Mouse (Mus musculus): ENCODE results near the gene Ticrr. TPM values are rescaled to one million over a fixed set of nuclear protein-coding genes. Genes with fewer than 3 reads are reported as not detected.

The Ticrr gene
- polyA plus RNA-seq (2012; rRNA removed), result 4.1 and 4.8 TPM in 2 replicates

GRCm38 (mm10) chr7:79659578-79660290 lies at the start of gene Ticrr:
Gene Ticrr (plus strand): TSS chr7:79660196.

GRCm38 (mm10) chr7:79617418-79617817 lies 42.6 kb upstream of the Ticrr start, which contains the start of gene Rhcg:
Gene Rhcg (minus strand): TSS chr7:79617657.

GRCm38 (mm10) chr7:79715187-79715981 lies 55.4 kb downstream of the Ticrr start, which contains the start of gene Kif7:
Gene Kif7 (minus strand): TSS chr7:79715720.

GRCm38 (mm10) chr7:79732622-79733021 lies 72.6 kb downstream of the Ticrr start, which contains the start of gene Plin1:
Gene Plin1 (minus strand): TSS chr7:79732903.

GRCm38 (mm10) chr7:79742659-79743536 lies 82.9 kb downstream of the Ticrr start, which contains the start of the genes Pex11a and Wdr93:
Gene Pex11a (minus strand): TSS chr7:79743131.
Gene Wdr93 (plus strand): TSS chr7:79743163.

Other genes starting within 250 kb of the Ticrr start
- 50.3 and 54.1 TPM in 2 replicates for gene Polg, start 193.8 kb upstream of the Ticrr start, polyA plus RNA-seq (2012; rRNA removed)
- 3.4 and 3.7 TPM in 2 replicates for gene Rhcg, start 42.5 kb upstream of the Ticrr start, polyA plus RNA-seq (2012; rRNA removed)
- gene Kif7, start 55.5 kb downstream of the Ticrr start, polyA plus RNA-seq (2012; rRNA removed), result 7.0 and 7.3 TPM in 2 replicates
- 0.12 and 0.20 TPM in 2 replicates for gene Plin1, start 72.7 kb downstream of the Ticrr start, polyA plus RNA-seq (2012; rRNA removed)
- 12.4 and 14.1 TPM in 2 replicates for gene Pex11a, start 82.9 kb downstream of the Ticrr start, polyA plus RNA-seq (2012; rRNA removed)
- 0.29 and 0.41 TPM in 2 replicates for gene Wdr93, start 83.0 kb downstream of the Ticrr start, polyA plus RNA-seq (2012; rRNA removed)
- gene Mesp1, start 133.6 kb downstream of the Ticrr start, polyA plus RNA-seq (2012; rRNA removed), result 0.05 and 0.07 TPM in 2 replicates
- 0.90 and 1.2 TPM in 2 replicates for gene Mesp2, start 150.5 kb downstream of the Ticrr start, polyA plus RNA-seq (2012; rRNA removed)
- gene Anpep, start 200.9 kb downstream of the Ticrr start, polyA plus RNA-seq (2012; rRNA removed), result 5.1 and 9.9 TPM in 2 replicates